Mouse (Mus musculus): ENCODE data around the gene Sec31a. TPM values are rescaled to one million over a fixed set of nuclear protein-coding genes. Genes with fewer than 3 reads are reported as not detected.

The Sec31a gene
- polyA plus RNA-seq, 1 experiment from 2014 or later: 83.0 TPM

- no peak for ATAC-seq (replicated peaks)
- 80% methylated on average over 5 of the region's 5 CpGs for WGBS
- H3K4me2 ChIP-seq (replicated peaks): no peak overlapping the region
- no peaks in the 10 kb centered on the region for H3K9me3 ChIP-seq
- H3K9ac ChIP-seq (replicated peaks): no peak overlapping the region
- no peak overlapping the region for H3K27ac ChIP-seq (replicated peaks)
- H3K4me1 ChIP-seq: peaks cover 11% of the 10 kb centered on the region
- no peaks in the 10 kb centered on the region for H3K27me3 ChIP-seq
- no peak overlapping the region for H3K4me3 ChIP-seq
- H3K36me3 ChIP-seq: no peaks in the 10 kb centered on the region
Measured at GRCm38 (mm10) chr5:100312391-100312790, 103.6 kb downstream of the Sec31a start.

Other genes with a start within 250 kb of the Sec31a start
- gene Lin54, start 84.4 kb upstream of the Sec31a start, polyA plus RNA-seq (2015; fragmentation: Nextera tagmentation; extraction: Ambion mirVana): 8.3 and 10.0 TPM in 2 replicates
- 186 and 192 TPM in 2 replicates for gene Cops4, start 102.1 kb upstream of the Sec31a start, polyA plus RNA-seq (2015; fragmentation: Nextera tagmentation; extraction: Ambion mirVana)
- gene Plac8, start 156.0 kb upstream of the Sec31a start, polyA plus RNA-seq (2015; fragmentation: Nextera tagmentation; extraction: Ambion mirVana): 0.27 and 0.56 TPM in 2 replicates